Mouse (Mus musculus): ENCODE measurements at regions not wholly inside any gene's neighbourhood (a gene's known extent, or its start where the extent isn't known, plus 50 kb on each side); places are given as distances from the start of the nearest gene placed in this dataset.

GRCm38 (mm10) chr7:77623491-77623890, 1114.3 kb downstream of the Ntrk3 start:
- TF ChIP-seq CTCF (conservative IDR thresholded peaks at IDR 0.05; ENCODE audit: low read length) (no peak), NANOG (IDR thresholded peaks at IDR 0.05; ENCODE audit: borderline replicate concordance, low read length) (no peak), POU5F1 (IDR thresholded peaks at IDR 0.05; ENCODE audit: borderline replicate concordance, low read length) (no peak)
